Mouse (Mus musculus) cerebellum, postnatal 36 days (tissue): Measurements from ENCODE around the gene Zic5.

Experiments used
- DNase-seq, 2 experiments: peaks; one replicate each; pipeline ENCODE4 v3.0.0; 2021 to 2022; ENCODE audit warnings: mixed read lengths in 2 of 2

Gene Zic5

GRCm38 (mm10) chr14:122464763-122465741 is at the start of gene Zic5:
TSS of gene Zic5 (minus strand) at chr14:122465677.
- DNase-seq = peak; percentile 89 to 90

DNA sequence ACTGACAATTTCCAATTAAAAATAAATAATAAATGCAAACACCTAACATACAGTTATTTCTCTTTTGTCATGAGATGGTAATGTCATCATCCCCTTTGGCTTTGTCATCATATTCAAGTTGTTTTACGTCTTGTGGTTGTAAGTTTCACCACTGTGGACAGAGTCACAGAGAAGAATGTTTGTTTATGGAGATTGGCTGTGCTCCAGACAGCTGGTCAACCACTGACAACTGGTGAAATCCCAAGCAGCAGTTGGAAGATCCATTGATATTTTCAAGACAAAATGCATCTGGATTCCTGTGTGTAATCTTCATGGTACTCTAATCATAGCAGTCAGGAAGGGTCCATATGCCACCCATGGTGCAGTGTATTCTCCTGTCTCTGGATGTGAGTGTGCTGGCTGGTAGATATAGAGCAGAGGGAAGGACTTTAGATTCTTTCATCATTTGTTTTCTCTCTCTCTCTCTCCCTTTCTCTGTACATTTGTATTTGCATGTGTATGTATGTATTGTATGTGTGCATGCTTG is 48.1 kb upstream of the Zic5 start:
- DNase-seq = no peak

GRCm38 (mm10) chr14:122511519-122511918 is 46.0 kb upstream of the Zic5 start:
- no peak for DNase-seq

- DNase-seq = no peak
Measured at GRCm38 (mm10) chr14:122509058-122509457, 43.6 kb upstream of the Zic5 start.

GRCm38 (mm10) chr14:122492015-122492414 is 26.5 kb upstream of the Zic5 start:
- DNase-seq = no peak

GRCm38 (mm10) chr14:122491521-122491920 is 26.0 kb upstream of the Zic5 start:
- no peak for DNase-seq

- DNase-seq = peak; percentile 69
Measured at GRCm38 (mm10) chr14:122490441-122491328, 25.2 kb upstream of the Zic5 start, which contains the start of gene Gm10837. TSS of gene Gm10837 (plus strand) at chr14:122490586.

- peak in 1 of 2 experiments; percentile 47 for DNase-seq
Measured at GRCm38 (mm10) chr14:122489686-122490414, 24.4 kb upstream of the Zic5 start.

- peak in 1 of 2 experiments; percentile 46 for DNase-seq
Measured at GRCm38 (mm10) chr14:122489041-122489440, 23.6 kb upstream of the Zic5 start.

- DNase-seq = peak in 1 of 2 experiments; percentile 62
Measured at GRCm38 (mm10) chr14:122487366-122487765, 21.9 kb upstream of the Zic5 start.

GRCm38 (mm10) chr14:122486611-122487010 is 21.1 kb upstream of the Zic5 start:
- DNase-seq = peak in 1 of 2 experiments; percentile 18

- peak in 1 of 2 experiments; percentile 60 for DNase-seq
Measured at GRCm38 (mm10) chr14:122485635-122486181, 20.2 kb upstream of the Zic5 start.

DNA sequence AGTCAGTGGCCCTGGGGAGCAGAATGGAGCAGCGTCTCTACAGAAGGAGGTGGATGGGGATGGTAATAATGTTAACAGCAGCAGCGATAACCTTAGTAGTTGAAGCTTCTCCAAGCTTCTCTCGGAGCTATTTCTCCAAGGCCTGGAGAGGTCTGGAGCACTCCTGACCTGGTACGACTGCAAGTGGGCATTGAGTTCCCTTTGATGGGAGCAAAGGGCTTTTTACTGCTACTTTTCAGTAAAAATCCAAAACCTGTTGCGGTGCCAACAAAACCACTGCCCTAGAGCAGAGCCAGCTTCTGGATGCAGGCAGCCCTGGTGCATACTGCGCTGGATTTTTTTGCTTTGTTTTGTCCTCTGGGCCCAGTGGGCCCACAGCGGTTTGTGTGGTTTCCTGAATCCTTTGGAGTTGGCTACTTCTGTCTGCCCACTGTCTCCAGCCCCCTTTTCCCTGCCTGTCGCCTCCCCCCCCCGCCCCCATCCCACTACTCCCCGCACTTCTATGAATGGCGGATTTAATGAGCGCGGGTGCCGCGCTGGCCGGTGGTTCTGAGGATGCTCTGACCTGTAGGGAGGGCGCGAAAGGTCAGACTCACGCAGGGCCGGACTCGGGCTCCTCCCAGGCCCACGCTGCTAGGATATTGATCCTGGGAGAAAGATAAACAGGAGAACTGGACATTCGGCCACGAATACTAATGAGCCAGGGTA is 19.5 kb upstream of the Zic5 start:
- DNase-seq = peak; percentile 59 to 67

DNA sequence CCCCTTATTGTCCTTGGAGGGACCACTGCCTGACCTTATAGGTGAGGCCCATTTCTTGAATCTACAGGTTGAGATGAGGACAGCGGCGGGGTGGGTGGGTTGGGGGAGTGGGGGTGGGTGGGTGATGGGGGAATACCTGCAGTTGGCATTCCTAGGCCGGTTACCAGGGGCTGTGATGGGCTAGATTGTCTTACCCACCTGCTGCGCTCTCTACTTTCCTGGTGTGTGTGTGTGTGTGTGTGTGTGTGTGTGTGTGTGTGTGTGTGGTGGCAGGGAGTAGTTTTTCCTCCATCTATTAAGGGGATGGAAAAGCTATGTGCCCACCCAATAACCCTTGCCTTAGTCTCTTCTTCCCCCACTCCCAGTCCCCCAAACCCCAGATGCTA is 19.0 kb upstream of the Zic5 start:
- DNase-seq = peak in 1 of 2 experiments; percentile 34

DNA sequence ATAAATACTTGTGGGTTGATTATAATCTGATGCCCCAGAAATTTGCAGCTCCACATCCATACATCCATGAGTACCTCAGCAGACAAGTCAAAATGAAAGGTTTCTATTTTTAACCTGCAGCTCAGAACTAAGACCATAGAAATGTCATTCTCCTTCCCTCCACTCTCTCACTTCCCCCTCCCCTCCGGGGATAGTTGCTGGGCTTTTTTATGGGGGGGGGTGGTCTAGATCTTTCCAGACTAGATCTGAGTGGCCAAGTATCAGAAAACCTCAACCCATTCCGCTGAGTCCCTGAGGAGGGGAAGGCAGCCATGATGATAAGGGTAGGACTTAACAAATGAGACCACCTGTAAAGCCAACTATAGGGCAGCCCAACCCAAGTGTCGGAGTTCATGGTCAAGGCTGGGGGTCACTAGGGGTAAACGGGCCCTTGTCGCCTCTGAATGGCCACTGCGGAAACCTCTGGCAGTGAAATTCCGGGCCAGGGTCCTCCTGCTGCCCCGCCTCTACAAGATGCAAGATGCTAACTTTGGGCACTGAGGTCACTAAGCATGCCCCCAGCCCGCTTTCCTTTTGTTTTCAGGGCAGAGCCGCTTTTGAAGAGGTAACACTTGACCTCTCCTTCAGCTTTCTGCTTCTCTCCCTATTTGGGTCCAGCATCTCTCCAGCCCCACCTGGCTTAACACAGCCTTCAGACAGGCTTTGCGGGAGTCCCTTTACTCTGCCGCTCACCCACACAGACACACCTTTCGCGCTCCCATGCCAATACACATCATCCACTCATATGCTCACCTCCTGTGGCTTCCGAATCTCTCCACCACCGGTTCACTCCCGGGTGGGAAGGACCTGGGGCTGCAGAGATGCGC is 18.3 kb upstream of the Zic5 start:
- peak; percentile 77 to 82 for DNase-seq

DNA sequence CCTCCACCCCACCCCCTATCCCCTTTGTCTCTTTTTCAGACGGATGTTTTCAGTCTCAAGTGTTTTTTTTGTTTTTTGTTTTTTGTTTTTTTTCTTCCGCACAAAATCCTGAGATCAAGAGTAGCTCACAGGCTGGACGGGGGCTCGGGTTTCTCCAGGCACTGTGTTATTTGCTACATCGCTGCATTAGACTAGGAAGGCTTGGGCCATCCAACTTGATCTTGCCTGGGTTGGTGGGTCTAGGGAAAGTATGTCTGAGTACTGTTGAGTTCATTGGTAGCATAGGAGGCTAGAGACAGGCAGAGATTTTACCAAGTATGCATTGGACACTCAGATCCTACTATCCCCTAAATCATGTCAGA is 17.5 kb upstream of the Zic5 start:
- peak in 1 of 2 experiments; percentile 48 for DNase-seq

- DNase-seq = peak; percentile 55 to 70
Measured at GRCm38 (mm10) chr14:122482081-122483023, 16.9 kb upstream of the Zic5 start.

GRCm38 (mm10) chr14:122481181-122481580 is 15.7 kb upstream of the Zic5 start:
- DNase-seq = peak; percentile 62 to 66

DNA sequence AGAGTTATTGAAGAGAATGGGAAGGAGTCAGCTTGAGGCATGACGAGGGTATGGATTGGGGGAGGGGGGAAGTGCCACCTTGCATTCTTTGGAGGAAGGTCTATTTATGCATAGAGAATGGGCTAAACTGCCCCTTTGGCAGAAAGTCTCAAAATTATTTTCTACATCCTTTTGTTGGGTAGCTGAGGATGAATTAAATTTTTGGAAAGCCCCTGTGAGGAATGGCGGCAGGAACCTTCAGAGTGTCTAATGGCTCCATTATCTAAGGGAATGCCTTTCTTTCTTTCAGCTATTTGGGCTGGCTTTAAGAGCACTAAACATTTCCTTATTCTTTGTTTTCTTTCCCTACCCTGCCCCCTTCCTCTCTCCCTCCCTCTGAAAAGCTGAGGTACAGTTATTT is 14.9 kb upstream of the Zic5 start:
- peak in 1 of 2 experiments; percentile 35 for DNase-seq
